Mouse (Mus musculus) splenic B cell, adult 2 months (primary cell): ENCODE measurements around the gene Myh8.

Experiments
- DNase-seq: peaks from one replicate; pipeline ENCODE4 v3.0.0-alpha.2; 2011; ENCODE audit warnings: low read depth, low spot score
- H3K27me3 ChIP-seq: 2 replicates; pipeline ENCODE4 v1.6.1; 2012; ENCODE audit warnings: mild to moderate bottlenecking, low read length, moderate library complexity, mixed read lengths; ENCODE audit not compliant: control insufficient read depth, poor library complexity, insufficient read depth, severe bottlenecking
- H3K36me3 ChIP-seq: 2 replicates; pipeline ENCODE4 v1.6.1; 2012; ENCODE audit warnings: mild to moderate bottlenecking, low read length, moderate library complexity, mixed read lengths; ENCODE audit not compliant: control insufficient read depth, poor library complexity, insufficient read depth, severe bottlenecking

Myh8 gene

DNA sequence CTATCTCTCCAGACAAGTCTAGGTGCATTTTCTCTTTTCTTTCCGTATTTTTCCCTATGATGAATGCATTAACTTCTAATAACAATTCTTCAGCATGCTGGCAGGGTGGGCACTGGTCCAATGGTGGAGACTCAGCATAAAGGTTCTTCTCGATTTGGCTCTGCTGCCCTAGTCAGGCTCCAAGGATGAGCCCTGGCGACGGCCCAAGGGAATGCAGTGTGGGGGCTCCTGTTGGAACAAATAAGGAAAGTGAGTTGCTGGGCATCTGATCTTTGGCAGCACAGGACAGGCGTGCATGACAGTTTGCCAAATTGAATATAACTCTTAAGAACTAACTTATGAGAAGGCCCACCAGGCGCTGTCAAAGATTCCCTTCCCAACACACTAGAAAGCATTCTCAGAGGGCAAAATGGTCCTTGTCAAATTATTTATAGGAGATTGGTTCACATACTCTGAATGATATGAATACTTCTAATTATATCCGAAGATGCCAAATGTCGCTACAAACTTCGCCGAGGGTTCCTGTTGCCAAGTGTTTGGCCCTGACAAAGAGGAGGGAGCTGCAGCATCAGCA, at the start of gene Myh8:
Gene Myh8 (plus strand): TSS at position 524 of the 574 bp plus-strand sequence.
- H3K36me3 ChIP-seq = no peaks in the 10 kb centered on the region
- DNase-seq = no peak
- H3K27me3 ChIP-seq = no peaks in the 10 kb centered on the region; the same call in 1 of the 2 replicates

DNA sequence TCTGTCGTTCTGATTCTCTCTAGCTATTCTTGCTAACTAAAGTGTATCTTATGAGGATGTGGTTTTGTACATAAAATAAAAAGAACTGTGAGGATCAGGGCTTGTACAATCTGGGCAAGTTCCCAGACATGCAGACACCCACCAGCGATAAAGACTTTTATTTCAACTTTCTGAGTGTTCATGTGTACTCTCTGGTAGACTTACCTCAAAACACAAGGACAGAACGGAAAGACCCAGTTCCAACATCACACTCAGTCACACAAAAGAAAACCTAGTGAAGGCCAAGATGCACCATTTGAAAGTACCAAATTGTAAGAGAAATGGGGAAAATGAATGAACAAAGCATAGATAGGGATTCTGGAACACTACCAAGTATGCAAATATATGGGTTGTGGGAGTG, 48.2 kb upstream of the Myh8 start:
- H3K27me3 ChIP-seq = no peaks in the 10 kb centered on the region
- H3K36me3 ChIP-seq = no peaks in the 10 kb centered on the region
- no peak for DNase-seq

DNA sequence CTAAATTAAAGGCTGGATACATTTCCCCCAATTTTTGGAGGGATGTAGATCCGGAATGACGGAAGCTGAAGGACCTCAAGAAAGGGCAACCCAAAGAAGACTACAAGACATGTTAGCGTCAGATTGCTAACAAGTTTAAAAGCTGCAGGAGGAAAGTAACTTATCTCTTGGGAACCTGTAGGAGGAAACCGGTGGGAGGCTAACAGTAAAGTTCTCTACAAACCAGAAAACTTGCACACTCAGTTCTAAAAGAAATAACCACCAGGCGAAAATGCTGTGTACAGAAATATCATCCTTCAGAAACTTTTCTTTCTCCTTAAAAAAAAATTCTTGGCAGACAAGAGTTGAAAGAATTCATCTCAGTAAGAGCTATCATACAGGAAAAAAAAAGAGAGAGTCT, 47.8 kb upstream of the Myh8 start:
- no peak for DNase-seq
- Histone ChIP-seq H3K27me3 (no peaks in the 10 kb centered on the region), H3K36me3 (no peaks in the 10 kb centered on the region)

DNA sequence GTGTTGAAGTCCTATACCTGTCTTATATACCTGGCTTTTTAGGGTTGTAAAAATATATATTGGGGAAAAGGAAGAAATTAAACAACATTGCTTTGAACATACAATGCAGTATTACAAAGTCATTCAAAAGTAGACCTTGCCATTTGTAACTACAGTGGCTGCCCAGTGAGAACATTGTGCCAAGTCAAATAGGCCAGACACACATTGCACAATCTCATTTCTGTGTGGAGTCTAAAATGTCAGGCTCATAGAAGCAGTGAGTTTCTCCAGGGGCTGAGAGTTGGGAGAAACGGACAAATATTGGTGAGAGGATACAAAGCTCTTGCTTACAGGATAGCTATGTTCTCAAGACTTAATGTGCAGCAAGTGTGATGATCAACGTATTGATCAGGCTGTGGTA, 47.0 kb upstream of the Myh8 start:
- DNase-seq = no peak
- Histone ChIP-seq H3K27me3 (no peaks in the 10 kb centered on the region), H3K36me3 (no peaks in the 10 kb centered on the region)

DNA sequence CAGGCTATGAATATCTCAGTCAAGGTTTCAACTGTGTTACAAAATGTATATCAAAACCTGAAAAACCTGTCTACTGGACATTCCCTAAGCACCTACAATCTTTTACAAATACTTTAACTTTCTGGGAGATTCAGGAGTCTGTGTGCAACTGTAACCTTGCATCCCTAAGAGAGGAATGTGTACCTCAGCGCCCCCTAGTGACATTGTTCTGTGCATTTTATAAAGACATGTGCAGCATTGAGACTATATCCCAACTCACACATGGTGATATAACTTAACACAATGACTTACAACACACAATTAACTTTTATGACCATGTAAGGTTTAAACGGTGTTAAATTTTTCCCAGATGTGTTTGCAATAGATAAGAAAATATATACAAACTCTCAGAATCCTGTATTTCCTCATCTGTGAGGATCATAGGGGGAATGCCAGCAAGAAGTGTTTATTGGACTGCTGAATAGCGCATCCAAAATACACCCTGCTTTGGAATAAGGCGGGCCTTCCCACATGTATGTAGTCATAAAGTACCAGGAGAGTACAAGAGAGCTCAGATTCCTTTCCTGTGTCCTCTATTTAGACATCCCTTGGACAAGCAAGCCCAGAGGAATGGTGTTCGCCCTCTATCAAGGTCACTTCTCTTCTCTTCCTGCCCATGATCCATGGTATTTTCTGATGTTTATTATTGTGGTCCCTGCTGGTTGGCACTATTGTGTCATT, 41.1 kb upstream of the Myh8 start:
- Histone ChIP-seq H3K27me3 (no peaks in the 10 kb centered on the region), H3K36me3 (no peaks in the 10 kb centered on the region)
- DNase-seq = peak; percentile 37

DNA sequence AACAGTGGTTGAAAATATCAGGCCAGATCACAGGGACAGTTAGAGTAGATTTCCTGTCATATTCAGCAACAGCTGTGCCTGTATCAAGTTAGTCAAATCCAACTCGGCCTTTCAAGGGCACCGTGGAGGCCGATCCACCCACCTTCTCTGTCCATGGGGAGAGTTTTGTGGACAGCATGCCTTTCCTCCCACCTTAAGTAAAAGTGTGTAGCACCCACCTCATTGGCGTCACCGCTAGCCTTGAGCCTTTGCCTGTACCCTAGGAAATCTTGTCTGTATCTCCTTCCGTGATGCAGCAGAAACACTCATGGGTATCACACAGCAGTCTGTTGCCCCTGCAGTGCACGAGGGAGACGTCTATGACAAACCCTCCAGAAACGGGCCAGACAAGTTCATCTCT, 40.1 kb upstream of the Myh8 start:
- no peaks in the 10 kb centered on the region for H3K27me3 ChIP-seq
- H3K36me3 ChIP-seq = no peaks in the 10 kb centered on the region
- no peak for DNase-seq

DNA sequence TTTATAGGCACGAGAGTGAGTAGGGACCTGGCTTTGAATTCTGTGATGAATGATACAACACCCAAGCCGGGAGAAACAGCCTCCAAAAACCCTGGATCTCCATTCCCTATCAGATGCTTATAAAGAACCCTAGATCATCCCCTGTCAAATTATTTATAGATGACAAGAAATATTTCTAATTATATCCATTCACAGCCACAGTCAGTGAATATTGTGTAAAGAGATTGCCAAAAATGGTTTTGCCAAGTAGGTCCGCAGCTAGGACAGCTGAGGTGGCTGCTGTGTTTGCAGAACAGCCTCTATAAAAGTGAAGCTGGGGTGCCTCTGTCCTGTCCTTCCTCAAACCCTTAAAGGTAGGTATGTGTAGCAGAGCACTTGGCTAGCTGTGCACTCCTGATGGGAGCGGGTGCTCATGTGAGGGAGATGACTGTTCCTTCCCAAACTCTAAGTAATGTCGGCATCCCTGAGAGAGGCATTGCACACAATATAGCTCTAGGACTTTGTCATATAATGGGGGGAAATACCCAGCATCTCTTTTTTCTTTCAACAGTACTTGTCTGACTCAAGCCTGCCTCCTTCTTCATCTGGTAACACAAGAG, 39.3 kb upstream of the Myh8 start, which contains the start of gene Myh4:
Gene Myh4 (plus strand): TSS at position 549 of the 599 bp plus-strand sequence.
- no peaks in the 10 kb centered on the region for H3K36me3 ChIP-seq

DNA sequence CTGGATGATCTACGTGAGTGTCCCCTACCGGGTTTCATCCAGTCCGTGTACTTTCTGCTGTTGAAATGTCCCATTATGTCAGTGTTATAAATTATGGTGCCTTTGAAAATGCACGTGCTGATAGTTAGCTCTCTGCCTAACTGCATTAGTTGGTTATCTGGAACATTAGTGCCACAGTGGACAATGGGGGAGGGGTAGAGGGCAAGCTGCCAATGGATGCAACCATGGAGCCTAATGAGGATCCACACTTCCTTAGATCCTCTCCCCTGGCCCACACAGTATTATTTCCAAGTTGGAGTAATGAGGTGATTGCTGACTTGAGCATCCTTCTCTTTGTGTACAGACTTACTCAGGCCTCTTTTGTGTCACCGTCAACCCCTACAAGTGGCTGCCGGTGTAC, 35.9 kb upstream of the Myh8 start:
- Histone ChIP-seq H3K36me3 (no peaks in the 10 kb centered on the region), H3K27me3 (no peaks in the 10 kb centered on the region)

More for the DNA sequence above, 39.3 kb upstream of the Myh8 start, which contains the start of gene Myh4:
- no peak for DNase-seq
- no peaks in the 10 kb centered on the region for H3K27me3 ChIP-seq

DNA sequence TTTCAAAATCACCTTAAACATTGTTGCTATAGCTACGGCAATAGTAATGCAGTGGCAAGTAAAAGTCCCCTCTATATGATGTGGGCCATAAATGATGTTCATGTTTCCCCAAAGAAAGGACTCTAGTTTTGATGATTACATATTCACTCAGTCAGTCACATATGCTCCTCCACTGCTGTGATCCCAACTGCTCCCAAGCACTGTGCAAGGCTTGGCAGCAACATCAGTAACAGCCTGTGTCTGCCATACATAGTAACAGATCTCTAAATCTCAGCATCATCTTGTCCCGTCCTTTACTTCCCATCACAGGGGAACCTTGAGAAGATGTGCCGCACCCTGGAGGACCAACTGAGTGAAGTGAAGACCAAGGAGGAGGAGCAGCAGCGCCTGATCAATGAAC, 23.2 kb upstream of the Myh8 start:
- DNase-seq = no peak
- H3K36me3 ChIP-seq = no peaks in the 10 kb centered on the region
- H3K27me3 ChIP-seq = no peaks in the 10 kb centered on the region

More for the DNA sequence above, 35.9 kb upstream of the Myh8 start:
- DNase-seq = no peak

DNA sequence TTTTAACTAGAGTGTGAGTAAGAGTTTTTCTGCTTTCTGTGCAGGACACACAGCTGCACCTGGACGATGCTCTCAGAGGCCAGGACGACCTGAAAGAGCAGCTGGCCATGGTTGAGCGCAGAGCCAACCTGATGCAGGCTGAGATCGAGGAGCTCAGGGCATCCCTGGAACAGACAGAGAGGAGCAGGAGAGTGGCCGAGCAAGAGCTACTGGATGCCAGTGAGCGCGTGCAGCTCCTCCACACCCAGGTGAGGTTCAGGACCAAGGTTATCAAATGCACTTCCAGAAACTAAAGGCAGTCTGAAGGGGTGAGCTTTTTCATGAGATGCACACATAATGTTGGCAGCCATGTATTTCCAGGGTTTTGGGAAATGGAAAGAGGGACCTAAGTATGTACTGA, 19.9 kb upstream of the Myh8 start:
- no peak for DNase-seq
- H3K27me3 ChIP-seq = no peaks in the 10 kb centered on the region
- no peaks in the 10 kb centered on the region for H3K36me3 ChIP-seq

DNA sequence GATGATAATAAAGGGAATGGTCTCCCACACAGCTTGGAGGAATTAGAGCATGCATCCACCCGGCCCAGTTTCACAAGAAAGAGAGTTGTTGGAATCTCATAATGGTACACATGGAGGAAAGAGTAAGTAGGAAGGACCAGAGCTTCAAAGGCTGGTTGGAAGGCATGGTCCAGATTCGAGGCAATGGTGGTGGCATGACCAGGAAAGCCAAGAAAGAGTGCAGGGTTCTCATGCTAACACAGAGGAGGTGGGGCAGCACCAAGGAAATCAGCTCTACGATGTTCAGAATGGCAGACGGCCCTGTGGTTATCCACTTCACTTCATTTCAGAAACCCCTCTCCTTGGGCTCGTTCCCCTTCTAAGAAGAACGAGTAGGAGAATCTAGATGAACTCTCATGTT, 16.0 kb upstream of the Myh8 start:
- Histone ChIP-seq H3K36me3 (no peaks in the 10 kb centered on the region), H3K27me3 (no peaks in the 10 kb centered on the region)
- DNase-seq = no peak

DNA sequence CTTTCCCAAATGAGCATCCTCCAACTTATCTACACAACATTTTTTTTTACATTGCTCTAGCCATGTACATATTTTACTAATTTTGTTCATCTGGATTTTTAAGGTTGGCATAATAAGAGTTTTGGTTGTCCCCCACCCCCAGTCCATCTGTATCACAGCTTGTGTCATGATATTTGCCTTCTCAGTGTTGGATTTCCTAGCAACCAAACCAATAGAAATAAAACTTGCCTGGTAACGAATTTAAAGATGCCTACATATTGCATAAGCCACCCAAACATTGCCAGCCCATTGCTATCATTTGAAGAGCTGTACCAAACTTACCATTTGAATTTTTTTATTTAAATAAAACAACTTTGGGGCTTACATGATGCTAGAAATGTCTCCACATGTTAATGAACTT, 16.5 kb downstream of the Myh8 start:
- Histone ChIP-seq H3K36me3 (no peaks in the 10 kb centered on the region), H3K27me3 (no peaks in the 10 kb centered on the region)
- no peak for DNase-seq

DNA sequence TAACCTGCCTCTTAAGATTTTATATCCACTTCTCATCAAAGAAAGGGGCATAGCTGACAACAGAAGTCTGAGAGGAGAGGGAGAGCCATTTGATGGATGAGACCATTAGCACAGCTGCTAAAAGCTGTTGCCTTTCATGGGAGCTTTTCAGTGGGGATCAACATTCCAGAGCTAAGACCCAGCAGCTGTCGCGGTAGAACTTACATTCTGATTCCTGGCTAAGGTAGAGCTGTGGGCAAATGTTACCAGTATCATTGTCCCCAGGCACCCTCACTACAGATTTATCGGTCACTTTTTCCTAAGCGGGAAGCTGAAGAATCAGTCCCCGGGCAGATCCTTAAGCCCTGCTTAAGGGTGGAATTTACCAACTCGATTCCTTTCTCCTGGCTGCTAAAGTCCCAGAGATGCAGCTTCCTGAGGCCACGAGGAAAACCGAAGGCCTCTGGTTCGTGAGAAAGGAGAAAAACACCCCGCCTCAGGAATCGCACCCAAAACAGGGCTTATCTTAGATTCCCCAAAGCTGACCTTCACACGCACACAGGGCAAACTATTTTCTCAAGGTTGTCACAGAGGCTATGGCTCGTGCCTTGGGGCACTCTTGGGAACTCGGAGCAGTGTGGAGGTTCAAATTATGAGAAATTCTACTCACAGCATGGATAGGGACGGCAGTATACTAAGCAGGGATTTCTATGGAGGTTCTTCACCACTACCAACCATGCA, 37.0 kb downstream of the Myh8 start:
- H3K36me3 ChIP-seq = no peaks in the 10 kb centered on the region
- DNase-seq = no peak

DNA sequence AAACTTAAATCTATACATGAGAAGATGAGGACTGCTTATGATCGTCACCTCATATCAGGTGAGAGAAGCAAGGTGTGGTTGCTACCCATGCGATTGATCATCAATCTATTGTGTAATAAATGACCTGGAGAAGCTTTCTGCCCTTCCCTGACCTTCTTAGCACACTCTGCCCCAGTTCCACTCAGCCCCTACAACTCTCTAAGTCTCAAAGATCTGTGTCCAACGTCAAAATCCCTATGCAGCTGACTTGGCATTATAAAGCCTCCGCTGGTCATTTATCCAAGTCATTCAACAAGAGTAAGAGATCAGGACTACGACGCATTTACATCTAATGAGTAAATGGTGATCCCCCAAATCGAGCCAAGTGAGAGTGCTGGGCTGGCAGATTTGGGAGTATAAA, 44.4 kb downstream of the Myh8 start, which contains the start of gene Myh13:
Gene Myh13 (plus strand): TSS at position 301 of the 400 bp plus-strand sequence.
- H3K27me3 ChIP-seq = no peaks in the 10 kb centered on the region; the same call in 1 of the 2 replicates
- no peak for DNase-seq
- no peaks in the 10 kb centered on the region for H3K36me3 ChIP-seq

More for the DNA sequence above, 37.0 kb downstream of the Myh8 start:
- no peaks in the 10 kb centered on the region; the same call in 1 of the 2 replicates for H3K27me3 ChIP-seq

DNA sequence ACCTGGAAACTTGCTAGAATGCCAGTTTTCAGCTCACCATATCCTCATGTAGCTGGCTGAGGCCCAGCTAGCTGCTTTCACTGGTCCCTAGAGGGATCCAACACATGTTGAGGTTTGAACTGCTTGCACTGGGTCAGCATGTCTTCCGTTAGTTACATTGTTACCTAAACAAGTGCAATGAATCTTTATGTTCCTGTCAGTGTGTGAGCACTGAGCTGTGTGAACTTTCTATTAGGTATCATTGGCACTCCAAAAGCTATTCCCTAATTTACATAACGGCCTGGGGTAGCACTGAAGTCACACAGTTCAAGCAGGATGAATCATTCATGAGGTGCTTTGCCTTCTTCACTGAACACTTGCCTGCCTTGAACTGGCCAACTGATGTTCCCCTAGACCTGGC, 49.6 kb downstream of the Myh8 start:
- H3K36me3 ChIP-seq = no peaks in the 10 kb centered on the region
- no peak for DNase-seq

More for the DNA sequence above, 49.6 kb downstream of the Myh8 start:
- no peaks in the 10 kb centered on the region for H3K27me3 ChIP-seq
